Mouse (Mus musculus) brown adipose tissue, adult 24 weeks (tissue): Measurements from ENCODE around the gene Hmgb2. TPM values are rescaled to one million over a fixed set of nuclear protein-coding genes. Genes with fewer than 3 reads are reported as not detected.

Experiments used
- H3K27ac ChIP-seq: fragments of 200-500 bp; replicated peaks from 2 replicates; pipeline ENCODE4 v1.5.1; 2012; ENCODE audit warnings: low read depth, mild to moderate bottlenecking, low read length
- H3K4me1 ChIP-seq: fragments of 200-500 bp; 2 replicates; pipeline ENCODE4 v1.6.1; 2012; ENCODE audit warnings: low read length, mixed read lengths; ENCODE audit not compliant: control insufficient read depth, insufficient read depth, insufficient read length
- H3K4me3 ChIP-seq: fragments of 200-500 bp; 2 replicates; pipeline ENCODE4 v1.5.1; 2012; ENCODE audit warnings: low read depth, mild to moderate bottlenecking, low read length, moderate library complexity; ENCODE audit not compliant: insufficient read depth
- polyA plus RNA-seq: library from polyadenylated mRNA; stranded (reverse); fragments of >200 nt; gene quantifications from 2 replicates; pipeline ENCODE4 v1.2.4, GENCODE M21; 2012; ENCODE audit not compliant: missing spikeins, insufficient read depth, insufficient read length

Gene Hmgb2
- polyA plus RNA-seq, 1 experiment = 4.9 TPM

- Histone ChIP-seq H3K27ac (peak overlapping the region; percentile 73), H3K4me3 (peak overlapping the region; percentile 59), H3K4me1 (peaks cover 3% of the 10 kb centered on the region)
These were observed 19.1 kb downstream of the Hmgb2 start for GRCm38 (mm10) chr8:57530666-57531349.

GRCm38 (mm10) chr8:57532223-57532622 lies 20.5 kb downstream of the Hmgb2 start:
- Histone ChIP-seq H3K4me3 (no peak overlapping the region), H3K27ac (no peak overlapping the region), H3K4me1 (peaks cover 3% of the 10 kb centered on the region)

GRCm38 (mm10) chr8:57533106-57533505 lies 21.4 kb downstream of the Hmgb2 start:
- Histone ChIP-seq H3K27ac (no peak overlapping the region), H3K4me3 (no peak overlapping the region), H3K4me1 (peaks cover 3% of the 10 kb centered on the region)

- H3K4me1 ChIP-seq = peaks cover 3% of the 10 kb centered on the region
- no peak overlapping the region for H3K27ac ChIP-seq
- H3K4me3 ChIP-seq = no peak overlapping the region
These were observed 22.8 kb downstream of the Hmgb2 start for GRCm38 (mm10) chr8:57534495-57534894.

GRCm38 (mm10) chr8:57536167-57536566 lies 24.5 kb downstream of the Hmgb2 start:
- no peak overlapping the region for H3K27ac ChIP-seq
- H3K4me1 ChIP-seq = no peaks in the 10 kb centered on the region
- H3K4me3 ChIP-seq = no peak overlapping the region

GRCm38 (mm10) chr8:57538601-57539000 lies 26.9 kb downstream of the Hmgb2 start:
- H3K4me1 ChIP-seq = no peaks in the 10 kb centered on the region
- no peak overlapping the region for H3K4me3 ChIP-seq
- no peak overlapping the region for H3K27ac ChIP-seq

- Histone ChIP-seq H3K27ac (no peak overlapping the region), H3K4me1 (no peaks in the 10 kb centered on the region), H3K4me3 (no peak overlapping the region)
These were observed 28.6 kb downstream of the Hmgb2 start for GRCm38 (mm10) chr8:57540110-57540838.

GRCm38 (mm10) chr8:57540951-57541350 lies 29.2 kb downstream of the Hmgb2 start:
- H3K4me3 ChIP-seq = no peak overlapping the region
- no peaks in the 10 kb centered on the region for H3K4me1 ChIP-seq
- no peak overlapping the region for H3K27ac ChIP-seq

- Histone ChIP-seq H3K4me1 (no peaks in the 10 kb centered on the region; the same call in 1 of the 2 replicates), H3K4me3 (no peak overlapping the region), H3K27ac (no peak overlapping the region)
These were observed 29.7 kb downstream of the Hmgb2 start for GRCm38 (mm10) chr8:57541405-57541804.

GRCm38 (mm10) chr8:57546401-57546800 lies 34.7 kb downstream of the Hmgb2 start:
- Histone ChIP-seq H3K4me3 (no peak overlapping the region), H3K27ac (no peak overlapping the region), H3K4me1 (no peaks in the 10 kb centered on the region; the same call in 1 of the 2 replicates)

- Histone ChIP-seq H3K27ac (no peak overlapping the region), H3K4me1 (no peaks in the 10 kb centered on the region; the same call in 1 of the 2 replicates), H3K4me3 (no peak overlapping the region)
These were observed 35.1 kb downstream of the Hmgb2 start for GRCm38 (mm10) chr8:57546834-57547233.

- H3K27ac ChIP-seq = no peak overlapping the region
- H3K4me3 ChIP-seq = no peak overlapping the region
- no peaks in the 10 kb centered on the region; the same call in 1 of the 2 replicates for H3K4me1 ChIP-seq
These were observed 35.9 kb downstream of the Hmgb2 start for GRCm38 (mm10) chr8:57547581-57547980.

- H3K4me1 ChIP-seq = no peaks in the 10 kb centered on the region
- H3K4me3 ChIP-seq = no peak overlapping the region
- no peak overlapping the region for H3K27ac ChIP-seq
These were observed 40.7 kb downstream of the Hmgb2 start for GRCm38 (mm10) chr8:57552102-57553032.

- no peaks in the 10 kb centered on the region for H3K4me1 ChIP-seq
- H3K4me3 ChIP-seq = no peak overlapping the region
- no peak overlapping the region for H3K27ac ChIP-seq
These were observed 49.2 kb downstream of the Hmgb2 start for GRCm38 (mm10) chr8:57560926-57561325.

GRCm38 (mm10) chr8:57562741-57563140 lies 51.0 kb downstream of the Hmgb2 start:
- Histone ChIP-seq H3K27ac (no peak overlapping the region), H3K4me1 (no peaks in the 10 kb centered on the region), H3K4me3 (no peak overlapping the region)
